Mouse (Mus musculus) mouse embryonic stem cell (cell line): Measurements from ENCODE around the gene Aste1.

Experiments used
- in situ Hi-C, 2 experiments: fragments of 300-500 bp; cut with MboI; formaldehyde crosslinking; loops; 1 replicate in 1 of 2; 3 replicates in 1 of 2; pipeline ENCODE4 v1.14.3; 2019 to 2020; ENCODE audit warnings: low sequenced_read_pairs in 2 of 2, low pct_unique_long_range_greater_than_20kb in 1 of 2, mixed read lengths in 1 of 2; ENCODE audit not compliant: unreplicated experiment in 1 of 2

The Aste1 gene

DNA sequence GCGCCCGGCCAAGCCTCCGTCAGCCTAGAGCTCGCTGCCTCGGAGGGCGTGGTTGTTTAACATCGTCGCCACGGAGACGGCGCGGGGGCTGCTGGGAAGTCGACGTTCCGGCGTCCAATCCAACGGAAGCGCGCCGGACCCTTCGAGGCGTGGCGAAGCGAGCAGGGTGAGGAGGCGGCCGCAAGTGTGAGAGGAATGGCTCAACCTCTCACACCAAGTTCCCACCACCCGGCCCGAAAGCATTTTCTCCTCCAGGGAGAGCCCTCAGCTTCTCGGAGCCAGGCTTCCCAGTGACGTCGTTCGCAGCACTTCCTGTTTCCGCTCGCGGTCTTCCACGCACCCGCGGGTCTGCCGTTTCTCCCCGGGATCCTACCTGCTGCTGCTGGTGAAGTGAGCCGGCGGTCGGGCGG is at the start of gene Aste1, which contains the start of gene Nek11:
Aste1 (plus strand) TSS at position 175 of the 410 bp plus-strand sequence.
Nek11 (minus strand) TSS at position 307 of the 410 bp plus-strand sequence.
- in situ Hi-C loops: loop anchor here in 1 of 2 experiments (25.0 kb wide), 1 partner anchor 858 kb away; the partner anchor contains the start of gene Cpne4

DNA sequence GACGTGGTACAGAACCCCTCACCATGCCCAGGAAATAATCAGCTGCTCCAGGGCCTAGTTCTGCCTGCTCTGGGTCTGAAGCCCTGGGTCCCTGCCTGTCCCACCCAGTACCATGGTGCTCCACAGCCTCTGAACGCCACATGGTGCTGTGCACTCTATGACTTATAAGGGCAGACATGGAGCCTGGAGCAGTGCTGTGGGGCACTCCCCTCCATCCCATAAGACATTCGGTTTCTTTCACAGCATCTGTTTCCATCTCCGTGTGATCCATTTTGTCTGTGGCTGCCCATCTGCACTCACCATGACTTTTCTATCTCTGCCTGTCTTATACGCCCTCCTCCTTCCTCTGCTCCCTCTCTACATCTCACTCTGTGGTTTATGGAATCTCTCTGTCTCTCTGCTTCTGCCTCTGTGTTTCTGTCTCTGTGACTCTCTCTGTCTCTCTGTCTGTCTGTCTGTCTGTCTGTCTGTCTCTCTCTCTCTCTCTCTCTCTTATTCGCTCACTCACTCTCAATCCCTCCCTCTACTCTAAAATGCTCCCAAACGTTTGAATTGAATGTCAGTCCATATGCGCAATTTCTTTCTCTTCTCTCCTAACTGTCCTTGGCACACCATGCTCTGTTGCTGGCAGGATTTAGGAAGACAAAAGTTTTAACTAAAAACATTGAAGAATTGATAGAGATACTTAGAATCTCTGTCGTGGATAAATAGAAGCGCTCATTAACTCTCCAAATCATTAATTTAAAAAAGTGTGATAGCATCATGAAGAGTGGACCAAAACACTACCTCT is 46.8 kb upstream of the Aste1 start:
- in situ Hi-C loops: no loop called here

DNA sequence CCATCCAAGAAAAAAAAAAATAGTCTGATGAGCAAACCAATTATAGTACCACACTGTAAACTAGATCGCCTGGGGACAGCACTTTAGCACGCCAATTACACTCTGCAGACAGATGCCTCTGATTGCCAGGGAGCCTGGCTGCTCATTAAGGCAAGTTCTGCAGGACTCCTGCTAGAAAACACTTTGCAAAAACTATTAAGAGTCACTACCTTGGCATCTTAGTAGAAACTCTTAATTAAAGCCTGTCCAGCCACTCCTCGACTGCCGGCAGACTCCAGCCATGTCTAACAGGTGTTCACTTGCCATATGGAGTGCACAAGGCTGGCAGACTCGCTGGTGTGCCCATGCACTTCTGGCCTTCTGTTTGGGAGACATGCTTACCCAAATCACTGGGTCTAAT is 46.2 kb upstream of the Aste1 start:
- in situ Hi-C loops: no loop called here

- in situ Hi-C loops: no loop called here
Measured at GRCm38 (mm10) chr9:105362181-105362580, 33.0 kb upstream of the Aste1 start.

DNA sequence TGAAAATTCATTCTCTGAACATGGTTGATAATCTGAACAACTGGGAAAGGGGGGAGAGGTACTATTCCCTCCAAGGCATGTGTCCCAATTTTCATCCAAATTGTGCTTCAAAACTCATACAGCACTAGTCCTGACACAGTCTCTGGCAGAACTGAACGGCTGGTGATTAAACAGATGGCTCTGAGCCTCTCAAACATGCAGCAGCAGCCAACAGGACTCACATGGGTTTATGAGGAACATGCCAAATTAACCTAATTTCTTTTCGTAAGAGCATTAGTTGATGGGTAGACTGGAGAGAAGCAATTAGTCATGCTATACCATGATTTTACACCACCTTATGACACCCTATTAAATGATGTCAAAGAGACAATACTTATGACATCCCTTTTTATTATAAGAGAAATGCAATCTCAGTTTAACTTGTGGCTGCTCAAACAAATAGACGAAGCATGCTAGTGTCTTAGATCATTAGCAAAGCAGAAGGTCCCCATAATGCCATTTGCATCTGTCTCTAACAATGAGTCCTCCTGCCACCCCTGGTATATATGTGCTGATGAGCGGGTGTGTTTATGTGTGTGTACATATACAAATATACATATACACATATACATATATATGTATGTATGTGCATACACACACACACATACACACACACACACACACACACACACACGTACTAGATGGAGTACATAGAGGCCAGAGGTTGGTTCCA is 31.5 kb upstream of the Aste1 start:
- in situ Hi-C loops: no loop called here

GRCm38 (mm10) chr9:105366199-105366598 is 29.0 kb upstream of the Aste1 start:
- in situ Hi-C loops: no loop called here

DNA sequence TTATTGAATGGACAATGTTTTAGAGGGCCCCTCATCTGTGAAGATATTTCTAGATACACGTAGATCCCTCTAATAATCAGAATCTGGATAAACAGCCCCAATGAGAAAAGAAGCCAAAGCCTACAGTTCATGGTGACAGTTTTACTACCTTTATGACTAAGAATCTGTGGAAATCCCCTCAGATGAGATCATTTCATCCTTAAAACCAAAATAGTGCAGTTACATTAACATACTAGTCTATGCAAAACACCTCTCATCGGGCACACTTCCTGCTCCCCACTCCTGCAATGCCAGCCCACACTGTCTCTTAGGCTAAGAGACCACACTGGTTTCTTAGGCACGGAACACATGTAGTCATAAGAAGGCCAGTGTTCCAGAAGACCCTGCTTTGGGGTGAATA is 26.6 kb upstream of the Aste1 start:
- in situ Hi-C loops: no loop called here

GRCm38 (mm10) chr9:105374361-105374760 is 20.8 kb upstream of the Aste1 start:
- in situ Hi-C loops: no loop called here

DNA sequence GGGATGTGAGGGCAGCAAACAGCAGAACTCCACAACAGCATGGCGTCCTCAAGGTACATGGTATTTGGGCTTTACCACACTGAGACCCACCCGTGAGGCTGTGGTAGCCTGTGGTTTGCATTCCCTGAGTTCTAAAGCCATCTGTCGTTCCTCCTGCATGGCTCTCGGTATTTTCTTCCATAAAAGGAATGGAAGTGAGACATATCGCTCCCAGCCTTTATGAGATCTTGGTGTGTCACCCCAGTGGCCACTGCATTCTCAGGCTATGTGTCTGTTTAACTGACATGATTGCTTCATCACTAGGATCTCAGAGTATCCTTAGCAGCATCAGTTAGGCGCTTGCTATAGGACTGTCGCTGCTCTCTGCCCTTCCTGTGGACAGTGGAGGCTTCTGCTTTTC is 18.8 kb upstream of the Aste1 start:
- in situ Hi-C loops: loop anchor here in 1 of 2 experiments (25.0 kb wide), 1 partner anchor 839 kb away; the partner anchor contains the start of gene Cpne4

- in situ Hi-C loops: loop anchor here in 1 of 2 experiments (25.0 kb wide), 1 partner anchor 840 kb away; the partner anchor contains the start of gene Cpne4
Measured at GRCm38 (mm10) chr9:105376954-105377530, 18.1 kb upstream of the Aste1 start.

- in situ Hi-C loops: loop anchor here in 1 of 2 experiments (25.0 kb wide), 1 partner anchor 840 kb away; the partner anchor contains the start of gene Cpne4
Measured at GRCm38 (mm10) chr9:105377622-105378021, 17.6 kb upstream of the Aste1 start.

- in situ Hi-C loops: loop anchor here in 1 of 2 experiments (25.0 kb wide), 1 partner anchor 842 kb away; the partner anchor contains the start of gene Cpne4
Measured at GRCm38 (mm10) chr9:105379533-105380145, 15.6 kb upstream of the Aste1 start.

GRCm38 (mm10) chr9:105387403-105387802 is 7.8 kb upstream of the Aste1 start:
- in situ Hi-C loops: loop anchor here in 1 of 2 experiments (25.0 kb wide), 1 partner anchor 850 kb away; the partner anchor contains the start of gene Cpne4

DNA sequence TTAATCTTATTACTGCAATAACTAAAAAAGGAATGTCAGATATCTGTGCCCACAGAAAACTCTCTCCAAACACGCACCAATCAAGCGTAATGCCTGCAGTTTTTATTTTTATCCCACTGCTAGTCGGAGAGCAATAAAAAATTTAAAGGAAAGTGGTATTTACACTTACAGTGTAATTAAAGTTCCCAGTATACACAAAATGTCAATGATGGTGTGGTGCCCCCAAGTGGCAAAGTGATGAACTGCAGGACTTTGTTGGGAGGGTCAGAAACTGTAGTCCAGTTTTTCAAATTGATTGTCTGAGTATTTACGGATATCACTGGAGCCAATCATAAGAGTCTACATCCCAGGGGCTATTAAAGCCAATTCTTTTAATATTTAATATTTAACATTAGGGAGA is 5.9 kb upstream of the Aste1 start:
- in situ Hi-C loops: loop anchor here in 1 of 2 experiments (25.0 kb wide), 1 partner anchor 852 kb away; the partner anchor contains the start of gene Cpne4

DNA sequence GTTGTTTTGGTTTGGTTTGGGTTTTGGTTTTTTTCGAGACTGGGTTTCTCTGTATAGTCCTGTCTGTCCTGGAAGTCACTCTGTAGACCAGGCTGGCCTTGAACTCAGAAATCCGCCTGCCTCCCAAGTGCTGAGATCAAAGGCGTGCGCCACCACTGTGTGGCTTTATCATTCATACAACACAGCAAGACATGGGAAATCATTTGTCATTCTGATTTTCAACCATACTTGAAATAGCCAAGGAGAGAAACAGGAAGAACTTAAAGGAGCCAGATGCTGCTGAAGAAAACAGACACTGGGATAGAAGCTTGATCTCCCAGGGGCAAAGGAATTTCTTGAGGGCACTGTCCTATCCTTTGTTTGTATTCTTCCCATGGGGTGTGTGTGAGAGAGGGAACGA is 4.6 kb upstream of the Aste1 start:
- in situ Hi-C loops: loop anchor here in 1 of 2 experiments (25.0 kb wide), 1 partner anchor 853 kb away; the partner anchor contains the start of gene Cpne4

- in situ Hi-C loops: loop anchor here in 1 of 2 experiments (25.0 kb wide), 1 partner anchor 857 kb away; the partner anchor contains the start of gene Cpne4
Measured at GRCm38 (mm10) chr9:105394720-105395119, 472 bp upstream of the Aste1 start.

DNA sequence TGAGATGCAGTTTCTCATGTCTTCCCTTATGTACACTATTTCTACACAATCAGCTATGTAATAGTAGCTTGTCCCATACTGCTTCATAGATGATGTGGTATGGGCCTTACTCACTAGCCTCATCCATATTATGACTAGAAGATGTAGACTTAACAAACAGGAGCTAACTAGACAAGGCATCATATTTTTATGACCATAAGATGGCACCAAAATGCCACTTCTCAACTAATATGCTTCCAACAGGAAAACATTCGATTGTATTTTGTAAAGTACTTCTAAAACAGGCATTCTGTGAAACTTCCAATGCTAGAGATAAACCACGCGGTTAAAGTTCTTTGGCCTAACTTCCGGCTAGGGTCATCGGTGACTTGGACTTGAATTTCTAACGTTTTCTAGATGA is 13.4 kb downstream of the Aste1 start:
- in situ Hi-C loops: no loop called here

DNA sequence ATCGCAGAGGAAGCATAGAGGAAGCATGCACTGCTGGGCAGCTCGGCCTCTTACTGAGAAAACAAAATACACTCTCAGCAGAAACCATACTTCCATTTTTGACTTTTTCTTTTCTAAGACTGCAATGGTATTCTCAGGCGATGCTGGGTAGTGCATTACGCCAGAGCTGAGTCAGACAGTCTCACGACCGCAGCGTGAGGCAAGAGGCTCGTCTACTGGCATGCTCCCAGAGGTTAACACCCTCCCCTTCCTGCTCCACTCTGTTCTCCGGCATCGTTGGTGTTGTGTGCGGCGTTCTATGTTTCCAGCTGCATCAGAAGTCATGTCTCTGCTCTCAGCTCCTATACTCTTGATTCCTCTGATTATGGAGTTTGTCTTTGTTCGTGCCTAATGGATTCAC is 63.8 kb downstream of the Aste1 start:
- in situ Hi-C loops: no loop called here
